Mouse (Mus musculus) stomach, embryonic 16.5 days (tissue): Measurements from ENCODE around the gene Gm20503. TPM values are rescaled to one million over a fixed set of nuclear protein-coding genes. Genes with fewer than 3 reads are reported as not detected.

ENCODE experiments used
- ATAC-seq: fragments of 200-750 bp; cut with Nextera tagmentation; 2 replicates; pipeline ENCODE4 v1.8.0; 2017; ENCODE audit warnings: moderate number of reproducible peaks, moderate TSS enrichment; ENCODE audit not compliant: insufficient read depth, low FRiP score
- H3K27ac ChIP-seq: fragments of 300-500 bp; sonication (generic); 2 replicates; pipeline ENCODE4 v1.5.1; 2014; ENCODE audit warnings: low read length
- H3K27me3 ChIP-seq: fragments of 300-500 bp; sonication (generic); 2 replicates; pipeline ENCODE4 v1.6.1; 2014; ENCODE audit warnings: low read length, control low read depth, mixed read lengths; ENCODE audit not compliant: control insufficient read depth, insufficient read depth
- H3K36me3 ChIP-seq: fragments of 300-500 bp; sonication (generic); 2 replicates; pipeline ENCODE4 v1.6.1; 2014; ENCODE audit warnings: low read length; ENCODE audit not compliant: control insufficient read depth, insufficient read depth
- H3K4me1 ChIP-seq: fragments of 300-500 bp; sonication (generic); 2 replicates; pipeline ENCODE4 v1.6.1; 2014; ENCODE audit warnings: low read length, control low read depth, mixed read lengths; ENCODE audit not compliant: control insufficient read depth, insufficient read depth
- H3K4me2 ChIP-seq: fragments of 300-500 bp; sonication (generic); 2 replicates; pipeline ENCODE4 v1.6.1; 2014; ENCODE audit warnings: low read depth, low read length, mixed read lengths
- H3K4me3 ChIP-seq: fragments of 300-500 bp; sonication (generic); replicated peaks from 2 replicates; pipeline ENCODE4 v1.5.1; 2014; ENCODE audit warnings: mild to moderate bottlenecking, low read length
- H3K9ac ChIP-seq: fragments of 300-500 bp; sonication (generic); 2 replicates; pipeline ENCODE4 v1.6.1; 2014; ENCODE audit warnings: low read length
- H3K9me3 ChIP-seq: fragments of 300-500 bp; sonication (generic); replicated peaks from 2 replicates; pipeline ENCODE4 v1.6.1; 2016; ENCODE audit warnings: low read length, control low read depth; ENCODE audit not compliant: control insufficient read depth
- WGBS: fragments of 180-500 bp; shearing (Covaris S2); extraction: QIAGEN DNeasy Blood & Tissue Kit; methylation state at CpG from one replicate; pipeline ENCODE4 v1.1.7; 2014; 5-methylcytosine and 5-hydroxymethylcytosine counted together
- polyA plus RNA-seq: library from polyadenylated mRNA; unstranded; fragments of >200 nt; fragmentation: Nextera tagmentation; extraction: Ambion mirVana; gene quantifications from 2 replicates; pipeline ENCODE4 v1.2.1, GENCODE M21; 2015

Gm20503 gene
- 7.3 and 9.1 TPM in 2 replicates for polyA plus RNA-seq

DNA sequence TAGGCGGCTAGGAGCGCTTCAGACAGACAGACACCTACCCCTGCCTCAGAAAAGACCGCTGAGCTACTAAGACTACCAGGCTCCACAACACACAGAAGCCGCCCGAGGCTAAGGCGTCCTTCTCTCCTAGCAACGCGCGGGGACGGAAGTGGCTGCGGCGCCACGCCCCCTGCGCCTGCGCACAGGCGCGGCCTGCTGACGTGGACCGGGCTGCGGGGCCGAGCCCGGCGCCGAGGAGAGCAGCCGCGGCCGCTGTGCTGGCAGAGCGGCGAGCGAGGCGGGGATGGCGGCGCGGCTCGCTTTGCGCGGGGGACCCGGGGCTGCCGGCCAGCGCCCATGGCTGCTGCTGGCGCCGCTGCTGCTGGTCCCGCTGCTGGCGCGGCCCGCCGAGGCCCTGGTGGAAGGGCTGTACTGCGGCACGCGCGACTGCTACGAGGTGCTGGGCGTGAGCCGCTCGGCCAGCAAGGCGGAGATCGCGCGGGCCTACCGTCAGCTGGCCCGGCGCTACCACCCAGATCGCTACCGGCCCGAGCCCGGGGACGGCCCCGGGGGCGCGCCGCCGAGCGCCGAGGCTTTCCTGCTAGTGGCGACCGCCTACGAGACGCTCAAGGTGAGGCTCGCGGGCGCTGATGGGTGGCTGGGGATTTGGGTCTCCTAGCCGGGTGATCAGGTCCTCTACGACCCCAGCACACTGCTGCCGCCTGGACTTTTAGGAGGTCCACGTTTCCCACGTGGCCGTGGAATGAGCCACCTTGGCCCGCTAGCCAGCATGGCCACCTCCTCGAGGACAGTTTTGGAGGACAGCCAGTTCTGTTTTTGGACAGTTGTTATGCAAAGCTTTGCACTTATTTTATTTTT, at the start of gene Gm20503:
Gm20503 (plus strand) TSS at position 263 of the 858 bp plus-strand sequence.
- Histone ChIP-seq H3K4me3 (peak within 1 kb of the TSS; percentile 95), H3K36me3 (no peaks in the 10 kb centered on the region), H3K27ac (peak within 1 kb of the TSS; percentile 74), H3K27me3 (no peaks in the 10 kb centered on the region), H3K4me1 (peaks cover 12% of the 10 kb centered on the region), H3K9me3 (no peaks in the 10 kb centered on the region), H3K9ac (peak within 1 kb of the TSS; percentile 97), H3K4me2 (peak within 1 kb of the TSS; percentile 88)
- ATAC-seq = peak; percentile 98
- WGBS = under 1% methylated on average over 89 of the region's 89 CpGs

DNA sequence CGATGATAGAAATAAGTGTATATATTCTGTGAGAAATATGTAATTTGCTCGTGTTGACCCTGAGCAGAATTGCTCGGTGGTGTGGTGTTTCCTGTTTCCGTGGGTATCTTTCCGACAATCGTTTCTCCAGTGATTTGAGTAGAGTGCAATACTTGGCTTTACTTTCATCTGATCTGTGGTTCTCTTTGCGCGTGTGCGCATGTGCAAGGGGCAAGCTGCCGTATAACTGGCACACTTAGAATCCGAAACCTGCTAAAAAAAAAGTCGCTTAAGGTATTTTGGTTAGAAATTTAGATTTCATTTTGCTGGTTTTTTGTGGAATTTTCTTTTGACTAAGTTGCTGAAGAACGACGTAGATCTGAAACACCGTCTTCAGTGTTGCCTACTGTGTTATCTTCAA, 41.3 kb upstream of the Gm20503 start:
- Histone ChIP-seq H3K27ac (no peak overlapping the region), H3K4me3 (no peak overlapping the region), H3K4me1 (no peaks in the 10 kb centered on the region), H3K4me2 (no peak overlapping the region), H3K27me3 (no peaks in the 10 kb centered on the region), H3K36me3 (no peaks in the 10 kb centered on the region), H3K9me3 (no peaks in the 10 kb centered on the region), H3K9ac (no peak overlapping the region)
- ATAC-seq = no peak
- WGBS = 91% methylated on average over 15 of the region's 15 CpGs

DNA sequence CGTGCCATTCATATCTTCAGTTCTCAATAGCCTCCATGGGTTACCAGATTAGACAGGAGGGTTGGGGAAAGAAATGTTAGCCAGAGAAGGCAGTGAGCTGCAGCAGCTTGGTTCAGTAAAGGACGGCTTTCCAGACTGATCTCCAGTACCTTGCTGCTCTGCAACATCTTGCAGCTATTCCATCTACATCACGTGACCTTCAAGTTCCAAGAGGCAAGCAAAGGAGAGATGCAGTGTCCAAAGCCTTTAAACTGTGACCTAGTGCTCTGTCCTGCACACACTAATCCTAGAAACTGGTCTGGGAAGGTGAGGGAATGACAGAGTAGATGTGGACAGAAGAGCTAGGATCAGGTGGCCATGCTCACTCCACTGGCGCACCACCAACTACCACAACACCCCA, 39.7 kb upstream of the Gm20503 start:
- no peak overlapping the region for H3K9ac ChIP-seq
- 88% methylated on average over 4 of the region's 4 CpGs for WGBS
- H3K4me2 ChIP-seq = no peak overlapping the region

DNA sequence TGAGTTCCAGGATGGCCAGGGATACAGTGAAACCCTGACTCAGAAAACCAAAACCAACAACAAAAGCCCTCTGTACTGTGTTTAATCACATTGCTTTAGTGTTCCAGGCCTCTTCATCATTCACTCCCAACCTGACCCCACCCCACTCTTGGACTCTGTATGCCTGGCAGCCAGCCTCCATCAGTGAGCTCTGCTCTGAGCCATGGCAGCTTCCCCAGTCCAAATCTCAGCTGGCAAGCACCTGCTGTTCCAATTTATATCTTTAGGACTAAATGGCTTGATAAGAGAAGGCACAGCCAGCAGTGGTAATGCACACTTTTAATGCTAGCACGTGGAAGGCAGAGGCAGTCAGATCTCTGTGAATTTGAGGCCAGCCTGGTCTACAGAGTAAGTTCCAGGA, 37.9 kb upstream of the Gm20503 start:
- ATAC-seq = no peak
- H3K4me2 ChIP-seq = no peak overlapping the region
- no peak overlapping the region for H3K9ac ChIP-seq
- H3K27me3 ChIP-seq = no peaks in the 10 kb centered on the region
- H3K36me3 ChIP-seq = no peaks in the 10 kb centered on the region
- no peaks in the 10 kb centered on the region for H3K4me1 ChIP-seq
- no peak overlapping the region for H3K4me3 ChIP-seq
- no peak overlapping the region for H3K27ac ChIP-seq
- H3K9me3 ChIP-seq = no peaks in the 10 kb centered on the region
- 84% methylated on average over 1 of the region's 1 CpGs for WGBS

More for the DNA sequence above, 39.7 kb upstream of the Gm20503 start:
- Histone ChIP-seq H3K36me3 (no peaks in the 10 kb centered on the region), H3K9me3 (no peaks in the 10 kb centered on the region), H3K4me3 (no peak overlapping the region), H3K27ac (no peak overlapping the region), H3K27me3 (no peaks in the 10 kb centered on the region), H3K4me1 (no peaks in the 10 kb centered on the region)
- ATAC-seq = no peak

DNA sequence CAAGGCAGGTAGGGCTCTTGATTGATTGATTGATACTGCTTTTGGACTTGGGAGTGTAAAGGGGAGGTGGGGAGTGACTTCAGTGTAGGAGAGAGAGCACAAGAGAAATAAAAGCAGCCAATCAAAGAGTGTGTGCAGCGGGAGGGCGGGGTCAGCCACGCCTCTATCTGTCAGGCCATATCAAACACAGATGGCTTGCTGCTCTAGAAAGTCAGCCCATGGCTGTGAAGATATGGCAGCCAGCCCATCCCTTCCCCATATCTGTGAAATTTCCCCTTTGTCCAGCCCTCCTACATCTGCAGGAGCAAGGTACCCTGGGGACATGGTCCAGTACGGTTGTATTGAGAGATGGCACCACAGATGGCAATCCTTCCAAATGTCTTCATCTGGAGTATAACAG, 32.3 kb upstream of the Gm20503 start:
- Histone ChIP-seq H3K27me3 (no peaks in the 10 kb centered on the region), H3K4me2 (no peak overlapping the region), H3K36me3 (peaks cover 21% of the 10 kb centered on the region; the same call in 1 of the 2 replicates), H3K27ac (no peak overlapping the region), H3K4me1 (no peaks in the 10 kb centered on the region), H3K9ac (no peak overlapping the region), H3K4me3 (no peak overlapping the region), H3K9me3 (no peaks in the 10 kb centered on the region)
- 85% methylated on average over 4 of the region's 4 CpGs for WGBS
- ATAC-seq = peak; percentile 37; the same call in 1 of the 2 replicates

DNA sequence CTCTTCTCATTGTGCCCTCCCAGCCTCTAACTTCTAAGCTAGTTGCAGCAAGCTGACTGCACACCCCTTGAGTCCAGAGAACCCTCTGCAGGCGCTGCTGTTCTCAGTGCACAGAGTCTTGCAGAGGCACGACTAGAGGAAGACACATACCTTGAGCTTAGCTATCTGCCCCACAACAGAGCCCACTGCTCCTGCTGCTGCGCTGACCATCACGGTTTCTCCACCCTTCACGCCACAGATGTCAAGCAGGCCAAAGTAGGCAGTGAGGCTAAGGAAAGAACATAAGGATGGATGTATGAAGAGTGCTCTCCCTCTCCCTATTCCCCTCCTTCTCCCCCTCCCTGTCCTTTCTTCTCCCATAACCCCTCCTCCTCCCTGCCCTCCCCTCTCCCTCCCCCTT, 27.3 kb upstream of the Gm20503 start:
- 80% methylated on average over 5 of the region's 5 CpGs for WGBS
- Histone ChIP-seq H3K36me3 (peaks cover 23% of the 10 kb centered on the region; the same call in 1 of the 2 replicates), H3K9me3 (no peaks in the 10 kb centered on the region), H3K4me2 (no peak overlapping the region), H3K4me3 (no peak overlapping the region), H3K27ac (no peak overlapping the region), H3K4me1 (no peaks in the 10 kb centered on the region), H3K27me3 (no peaks in the 10 kb centered on the region), H3K9ac (no peak overlapping the region)
- ATAC-seq = no peak

DNA sequence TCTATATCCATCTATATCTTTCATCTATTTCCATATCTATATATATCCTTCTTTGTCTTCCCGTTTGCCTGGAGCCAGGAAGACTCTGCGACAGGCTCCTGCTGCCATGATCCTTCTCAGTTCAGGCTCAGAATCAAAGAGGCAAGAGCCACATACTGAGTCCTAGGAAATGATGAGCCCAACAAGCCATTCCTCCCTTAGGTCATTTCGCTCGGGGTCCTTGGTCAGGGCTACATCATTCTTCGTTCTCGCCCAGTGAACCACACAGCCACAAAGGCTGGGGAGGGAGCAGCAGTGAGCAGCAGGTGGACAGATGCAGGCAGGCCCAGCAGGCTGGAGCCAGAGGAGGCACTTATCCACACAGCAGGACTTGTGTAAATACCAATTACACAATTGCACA, 21.6 kb upstream of the Gm20503 start:
- H3K4me1 ChIP-seq = peaks cover 3% of the 10 kb centered on the region
- 84% methylated on average over 6 of the region's 6 CpGs for WGBS

DNA sequence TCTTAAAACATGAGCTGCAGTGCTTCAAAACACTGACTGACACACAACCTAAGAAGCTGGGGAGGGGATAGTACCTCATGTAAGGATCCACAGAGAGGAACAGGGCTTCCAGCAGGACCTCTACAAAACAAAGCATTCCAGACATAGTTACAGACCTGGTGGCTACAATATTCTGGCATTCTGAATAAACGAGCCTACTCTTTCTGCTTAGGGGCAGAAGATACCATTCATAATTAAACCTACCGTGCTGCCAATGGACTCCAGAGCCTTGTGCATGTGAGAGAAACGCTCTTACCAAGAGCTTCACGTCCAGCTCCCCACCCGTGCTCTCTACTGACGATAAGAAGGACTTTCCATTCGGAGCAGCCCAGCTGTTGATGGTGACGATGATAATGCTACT, 20.2 kb upstream of the Gm20503 start:
- no peak overlapping the region for H3K27ac ChIP-seq

More for the DNA sequence above, 21.6 kb upstream of the Gm20503 start:
- Histone ChIP-seq H3K9ac (no peak overlapping the region), H3K27ac (no peak overlapping the region), H3K9me3 (no peaks in the 10 kb centered on the region), H3K4me3 (no peak overlapping the region), H3K27me3 (no peaks in the 10 kb centered on the region), H3K36me3 (0 out of 2 replicates have a peak, but pooled peaks cover 3% of the 10 kb centered on the region), H3K4me2 (no peak overlapping the region)
- ATAC-seq = no peak

DNA sequence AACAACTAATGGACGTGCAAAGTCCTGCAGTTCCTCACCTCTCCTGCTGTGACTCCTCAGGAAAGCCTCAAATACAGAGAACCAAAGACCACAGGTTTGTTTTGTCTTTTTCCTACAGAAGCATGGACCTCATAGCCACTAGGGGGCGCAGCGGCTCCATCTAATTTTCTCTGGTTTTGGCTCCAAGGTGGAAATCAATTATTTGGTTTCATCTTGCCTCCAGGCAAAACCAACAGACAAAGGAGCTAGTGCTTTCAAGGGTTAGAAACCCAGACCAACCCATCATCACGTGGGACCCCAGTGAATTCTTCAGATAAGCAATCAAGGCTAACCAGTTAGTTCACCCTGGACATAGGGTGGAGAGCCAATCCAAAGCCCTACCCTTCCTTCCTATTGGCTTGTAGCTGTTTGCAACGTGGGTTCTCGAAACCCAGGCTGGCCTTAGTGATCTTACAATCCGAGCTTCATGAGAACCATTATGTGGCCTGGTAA, 17.8 kb upstream of the Gm20503 start:
- Histone ChIP-seq H3K9ac (no peak overlapping the region), H3K4me2 (peak overlapping the region; percentile 17; the same call in 1 of the 2 replicates), H3K27me3 (no peaks in the 10 kb centered on the region), H3K9me3 (no peaks in the 10 kb centered on the region), H3K27ac (peak overlapping the region; percentile 64), H3K4me3 (peak overlapping the region; percentile 20; the same call in 1 of the 2 replicates), H3K4me1 (peaks cover 14% of the 10 kb centered on the region), H3K36me3 (0 out of 2 replicates have a peak, but pooled peaks cover 3% of the 10 kb centered on the region)
- ATAC-seq = peak; percentile 81
- 17% methylated on average over 7 of the region's 7 CpGs for WGBS

More for the DNA sequence above, 20.2 kb upstream of the Gm20503 start:
- Histone ChIP-seq H3K4me1 (peaks cover 12% of the 10 kb centered on the region), H3K4me3 (no peak overlapping the region), H3K36me3 (0 out of 2 replicates have a peak, but pooled peaks cover 3% of the 10 kb centered on the region), H3K9me3 (no peaks in the 10 kb centered on the region), H3K9ac (no peak overlapping the region), H3K27me3 (no peaks in the 10 kb centered on the region), H3K4me2 (no peak overlapping the region)
- ATAC-seq = no peak
- 86% methylated on average over 8 of the region's 8 CpGs for WGBS
